Mouse (Mus musculus) lung, postnatal 4 days (tissue): ENCODE measurements around the gene Irf1.

Experiments used
- DNase-seq, 2 experiments: peaks; one replicate each; pipeline ENCODE4 v3.0.0; 2021

Gene Irf1

GRCm38 (mm10) chr11:53811312-53811711, 41.5 kb downstream of the Irf1 start:
- DNase-seq = no peak

- DNase-seq = no peak
These were observed 43.4 kb downstream of the Irf1 start for GRCm38 (mm10) chr11:53813001-53813868.

- DNase-seq = no peak
These were observed 45.0 kb downstream of the Irf1 start for GRCm38 (mm10) chr11:53814810-53815209.

GRCm38 (mm10) chr11:53816841-53817375, 47.1 kb downstream of the Irf1 start:
- no peak for DNase-seq

GRCm38 (mm10) chr11:53818794-53819193, 49.0 kb downstream of the Irf1 start:
- DNase-seq = peak; percentile 39 to 46

- DNase-seq = no peak
These were observed 49.7 kb downstream of the Irf1 start for GRCm38 (mm10) chr11:53819511-53819910.

- no peak for DNase-seq
These were observed 50.8 kb downstream of the Irf1 start for GRCm38 (mm10) chr11:53820516-53821170.

GRCm38 (mm10) chr11:53821230-53821944, 51.6 kb downstream of the Irf1 start:
- no peak for DNase-seq

GRCm38 (mm10) chr11:53821945-53822338, 52.1 kb downstream of the Irf1 start:
- DNase-seq = no peak

- no peak for DNase-seq
These were observed 55.6 kb downstream of the Irf1 start for GRCm38 (mm10) chr11:53825409-53825808.
